Mouse (Mus musculus) cerebellum, adult 2 months (tissue): Measurements from ENCODE around the gene Ndel1.

Experiments
- CTCF ChIP-seq: fragments of 200-500 bp; IDR thresholded peaks from 2 replicates; pipeline ENCODE4 v1.5.1; 2011; ENCODE audit warnings: low read depth, mild to moderate bottlenecking, control low read depth, low read length, moderate library complexity, borderline replicate concordance; ENCODE audit not compliant: insufficient read depth
- POLR2A ChIP-seq: fragments of 200-500 bp; IDR thresholded peaks from 2 replicates; pipeline ENCODE4 v1.6.1; 2011; ENCODE audit warnings: low read length, control low read depth, borderline replicate concordance; ENCODE audit not compliant: insufficient read depth

DNA sequence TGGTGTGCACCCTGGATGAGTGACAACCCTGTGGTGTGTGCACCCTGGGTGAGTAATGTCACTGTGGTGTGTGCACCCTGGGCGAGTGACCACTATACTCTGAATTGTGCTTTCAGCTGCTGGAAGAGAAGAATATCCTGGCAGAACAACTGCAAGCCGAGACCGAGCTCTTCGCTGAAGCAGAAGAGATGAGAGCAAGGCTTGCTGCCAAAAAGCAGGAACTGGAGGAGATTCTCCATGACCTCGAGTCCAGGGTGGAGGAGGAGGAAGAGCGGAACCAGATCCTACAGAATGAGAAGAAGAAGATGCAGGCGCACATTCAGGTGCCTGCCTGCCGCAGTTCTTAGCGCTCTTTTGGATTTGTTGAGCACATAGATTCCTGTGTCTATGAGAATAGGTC lies 84.4 kb downstream of the Ndel1 start:
- TF ChIP-seq CTCF (no peak), POLR2A (no peak)
